Mouse (Mus musculus): ENCODE measurements around the gene Gm10217.

Gene Gm10217

DNA sequence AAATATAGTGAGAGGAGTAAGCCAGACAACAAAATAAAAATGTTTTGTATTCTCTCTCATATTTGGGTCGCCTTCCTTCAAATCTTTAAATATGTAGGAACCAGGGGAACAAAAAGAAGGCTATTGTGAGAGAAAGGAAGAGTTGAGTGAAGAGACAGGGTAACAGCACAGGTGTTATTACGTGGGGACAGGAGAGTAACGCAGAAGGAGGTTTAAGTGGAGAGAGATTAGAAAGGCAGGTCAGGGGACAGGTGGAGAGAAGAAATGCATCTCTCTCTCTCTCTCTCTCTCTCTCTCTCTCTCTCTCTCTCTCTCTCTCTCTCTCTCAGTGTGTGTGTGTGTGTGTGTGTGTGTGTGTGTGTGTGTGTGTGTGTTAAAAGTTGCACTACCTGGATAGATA, at the start of gene Gm10217:
Gene Gm10217 (plus strand): TSS at position 301 of the 400 bp plus-strand sequence.
- DNase-seq (ENCODE audit: low spot score in 2 of 2): no peak

- DNase-seq (ENCODE audit: low spot score in 2 of 2): peak in 1 of 2 experiments; percentile 39
These were observed 39.3 kb upstream of the Gm10217 start for GRCm38 (mm10) chr8:9824770-9825169.

DNA sequence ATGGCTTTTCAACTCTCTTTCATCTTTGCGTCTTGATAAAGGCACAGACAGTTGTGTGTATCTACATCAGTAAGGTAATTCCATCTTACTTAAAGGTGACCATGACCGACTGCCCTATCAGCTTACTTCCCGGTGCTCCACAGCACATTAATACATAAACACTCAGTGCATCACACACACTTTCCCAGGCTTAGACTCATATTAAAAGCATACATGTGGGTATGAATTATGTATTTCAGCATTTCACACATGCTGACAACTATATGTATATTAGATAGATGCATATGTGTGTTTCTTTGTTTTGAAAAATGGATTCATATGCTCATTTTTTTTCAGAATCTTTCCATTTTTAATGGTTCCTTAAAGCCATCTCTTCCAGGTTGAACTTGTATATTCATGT, 23.8 kb upstream of the Gm10217 start:
- DNase-seq (ENCODE audit: low spot score in 2 of 2): no peak

GRCm38 (mm10) chr8:9859286-9859685, 4.8 kb upstream of the Gm10217 start:
- no peak for DNase-seq (ENCODE audit: low spot score in 2 of 2)

DNA sequence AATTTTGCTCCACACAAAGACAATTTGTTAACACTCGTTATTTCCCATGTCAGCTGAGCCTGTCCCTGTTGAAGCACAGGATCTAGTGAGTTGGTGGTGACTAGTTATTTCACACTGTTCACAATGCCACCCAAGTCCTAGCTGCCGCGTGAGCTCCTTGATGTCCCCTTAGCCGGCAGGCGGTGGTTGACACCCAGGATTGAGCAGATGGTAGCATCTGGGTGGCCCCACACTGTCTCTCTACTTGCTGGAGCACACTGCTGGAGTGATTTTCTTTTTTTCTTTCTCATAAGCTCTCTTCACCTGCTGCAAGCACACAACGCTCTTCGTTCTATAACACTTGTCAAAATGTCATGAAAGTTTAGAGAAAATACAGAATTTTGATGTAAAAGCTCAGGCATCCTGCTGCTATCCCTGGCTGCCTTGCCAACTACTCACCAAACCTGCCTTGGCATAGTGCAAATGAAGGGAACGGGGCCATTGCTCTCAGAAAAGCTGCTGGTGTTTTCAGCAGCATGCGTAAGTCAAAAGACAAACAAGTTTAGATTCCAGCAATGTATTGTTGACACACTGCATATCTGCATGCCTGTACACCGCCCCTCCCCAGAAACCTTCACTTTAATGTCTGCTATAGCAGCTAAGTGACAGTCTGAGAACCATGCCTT, 3.4 kb upstream of the Gm10217 start:
- no peak for DNase-seq (ENCODE audit: low spot score in 2 of 2)

DNA sequence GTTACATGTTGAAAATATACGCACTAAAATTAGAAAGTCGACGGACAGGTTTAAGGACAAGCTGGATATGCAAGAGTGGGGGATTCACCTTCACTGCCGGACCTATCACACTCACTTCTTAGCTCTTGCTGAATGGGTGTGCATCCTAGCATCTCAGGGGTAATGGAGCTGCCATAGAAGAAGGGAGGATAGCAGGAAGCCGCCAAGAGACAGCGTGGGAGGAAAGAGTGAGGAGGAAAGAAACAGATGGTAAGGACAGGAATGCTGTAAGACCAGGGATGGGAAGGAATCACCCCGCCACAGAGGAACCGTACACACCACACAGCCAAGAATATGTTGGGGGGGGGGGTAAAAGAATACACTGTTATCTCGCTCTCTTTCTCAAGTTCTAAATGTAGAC, 1.1 kb downstream of the Gm10217 start:
- peak; percentile 4 to 41 for DNase-seq (ENCODE audit: low spot score in 2 of 2)

DNA sequence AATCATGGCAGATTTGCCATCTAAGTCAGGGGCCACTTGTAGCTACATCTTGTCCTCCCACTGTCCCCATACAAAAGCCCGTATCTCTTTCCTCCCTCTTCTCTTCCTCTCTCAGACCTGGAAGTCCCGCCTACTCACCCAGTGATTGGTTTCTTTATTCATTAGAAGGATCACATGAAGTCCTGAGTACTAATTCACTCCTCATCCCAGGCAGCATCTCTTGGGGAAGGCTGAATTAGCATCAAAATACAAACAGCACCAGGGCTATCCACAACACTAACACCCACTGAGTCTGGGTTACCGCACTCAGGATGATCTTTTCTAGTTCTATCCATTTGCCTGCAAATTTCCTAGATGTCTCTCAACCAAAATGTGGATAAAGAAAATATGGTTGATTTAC, 4.0 kb downstream of the Gm10217 start:
- DNase-seq (ENCODE audit: low spot score in 2 of 2): no peak

- no peak for DNase-seq (ENCODE audit: low spot score in 2 of 2)
These were observed 12.2 kb downstream of the Gm10217 start for GRCm38 (mm10) chr8:9876241-9876640.

GRCm38 (mm10) chr8:9879921-9880320, 15.9 kb downstream of the Gm10217 start:
- no peak for DNase-seq (ENCODE audit: low spot score in 2 of 2)

DNA sequence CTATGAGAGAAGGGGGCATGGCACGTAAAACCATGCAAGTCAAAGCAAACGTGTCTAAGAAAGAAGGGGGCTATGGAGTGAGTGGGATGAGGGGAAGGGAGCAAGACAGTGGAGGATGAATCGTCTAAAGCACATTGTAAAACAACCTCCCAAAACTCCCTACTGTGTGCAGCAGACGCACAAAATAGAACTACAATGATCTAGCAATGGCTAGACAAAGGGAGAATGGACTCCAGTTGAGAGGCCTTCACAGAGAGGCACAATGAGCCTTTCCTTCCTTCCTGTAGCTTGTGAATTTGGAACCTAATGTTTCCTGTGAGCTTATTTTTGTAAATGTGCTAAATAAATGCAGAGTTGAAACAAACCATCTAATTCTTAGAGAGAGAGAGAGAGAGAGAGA, 22.7 kb downstream of the Gm10217 start:
- no peak for DNase-seq (ENCODE audit: low spot score in 2 of 2)

DNA sequence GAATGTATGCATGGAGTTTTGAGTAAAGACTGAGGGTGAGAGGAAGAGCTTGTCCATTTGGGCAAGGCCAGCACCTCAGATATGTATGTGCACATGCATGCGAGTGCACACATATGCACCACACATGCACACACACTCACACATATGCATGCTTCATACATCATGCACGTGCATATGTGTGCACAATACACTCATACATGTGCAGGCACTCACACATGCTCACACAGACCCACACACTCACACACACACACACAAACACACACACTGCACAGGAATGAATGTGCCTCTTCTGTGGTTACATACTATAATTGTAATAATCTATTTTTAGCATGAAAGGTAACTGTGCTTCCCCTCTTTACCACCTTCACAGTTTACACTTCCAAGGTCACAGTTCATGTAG, 35.1 kb downstream of the Gm10217 start:
- no peak for DNase-seq (ENCODE audit: low spot score in 2 of 2)

DNA sequence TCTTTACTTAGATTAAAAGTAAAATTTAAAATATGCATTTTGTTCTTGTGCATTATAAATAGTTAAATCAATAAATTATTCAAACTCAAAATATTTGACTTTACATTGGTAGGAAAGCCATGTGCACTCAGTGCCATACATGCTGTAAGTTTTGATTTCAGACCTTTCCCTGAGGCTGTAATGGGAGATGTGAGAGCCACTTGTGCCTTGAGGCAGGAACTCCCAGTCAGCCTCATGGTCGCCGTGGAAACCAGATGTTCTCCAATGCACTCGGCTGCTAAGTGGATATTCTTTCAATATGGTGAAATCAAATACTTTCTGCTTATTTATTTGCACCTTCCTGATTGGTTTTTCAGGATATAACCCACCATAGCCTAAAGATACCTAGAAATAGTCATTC, 35.6 kb downstream of the Gm10217 start:
- DNase-seq (ENCODE audit: low spot score in 2 of 2): no peak

All from left cerebral cortex, adult 9 months (tissue).